Mouse (Mus musculus) neural tube, embryonic 14.5 days (tissue): ENCODE measurements at regions not wholly inside any gene's neighbourhood (a gene's known extent, or its start where the extent isn't known, plus 50 kb on each side); places are given as distances from the start of the nearest gene placed in this dataset.

Experiments
- ATAC-seq: fragments of 200-750 bp; cut with Nextera tagmentation; 2 replicates; pipeline ENCODE4 v1.8.0; 2017; ENCODE audit warnings: low read depth, mild to moderate bottlenecking, moderate TSS enrichment, moderate library complexity
- H3K27ac ChIP-seq: fragments of 300-500 bp; sonication (generic); 2 replicates; pipeline ENCODE4 v1.5.1; 2014; ENCODE audit warnings: low read depth, mild to moderate bottlenecking, control low read depth, low read length, moderate library complexity, mixed read lengths
- H3K27me3 ChIP-seq: fragments of 300-500 bp; sonication (generic); 2 replicates; pipeline ENCODE4 v1.6.1; 2014; ENCODE audit warnings: low read length; ENCODE audit not compliant: control insufficient read depth, insufficient read depth
- H3K36me3 ChIP-seq: fragments of 300-500 bp; sonication (generic); 2 replicates; pipeline ENCODE4 v1.6.1; 2014; ENCODE audit warnings: low read length, mixed read lengths; ENCODE audit not compliant: control insufficient read depth, insufficient read depth
- H3K4me1 ChIP-seq: fragments of 300-500 bp; sonication (generic); 2 replicates; pipeline ENCODE4 v1.6.1; 2014; ENCODE audit warnings: low read length; ENCODE audit not compliant: control insufficient read depth, insufficient read depth
- H3K4me2 ChIP-seq: fragments of 300-500 bp; sonication (generic); 2 replicates; pipeline ENCODE4 v1.6.1; 2014; ENCODE audit warnings: mild to moderate bottlenecking, low read depth, low read length, control low read depth
- H3K4me3 ChIP-seq: fragments of 300-500 bp; sonication (generic); 2 replicates; pipeline ENCODE4 v1.5.1; 2014; ENCODE audit warnings: low read depth, low read length, control low read depth, mixed read lengths
- H3K9ac ChIP-seq: fragments of 300-500 bp; sonication (generic); replicated peaks from 2 replicates; pipeline ENCODE4 v1.6.1; 2014; ENCODE audit warnings: low read depth, mild to moderate bottlenecking, control low read depth, low read length, mixed read lengths
- H3K9me3 ChIP-seq: fragments of 300-500 bp; sonication (generic); 2 replicates; pipeline ENCODE4 v1.6.1; 2016; ENCODE audit warnings: low read length; ENCODE audit not compliant: control insufficient read depth
- WGBS: fragments of 180-500 bp; shearing (Covaris S2); extraction: QIAGEN DNeasy Blood & Tissue Kit; methylation state at CpG from one replicate; pipeline ENCODE4 v1.1.7; 2014; 5-methylcytosine and 5-hydroxymethylcytosine counted together

GRCm38 (mm10) chr2:75400291-75400870 lies 258.7 kb upstream of the Hnrnpa3 start:
- Histone ChIP-seq H3K9me3 (no peaks in the 10 kb centered on the region), H3K4me1 (no peaks in the 10 kb centered on the region; the same call in 1 of the 2 replicates), H3K36me3 (no peaks in the 10 kb centered on the region), H3K9ac (no peak overlapping the region), H3K27ac (no peak overlapping the region), H3K27me3 (no peaks in the 10 kb centered on the region), H3K4me3 (no peak overlapping the region), H3K4me2 (no peak overlapping the region)
- WGBS, result 84% methylated on average over 7 of the region's 7 CpGs
- ATAC-seq, result no peak

GRCm38 (mm10) chr2:75403791-75404190 lies 255.3 kb upstream of the Hnrnpa3 start:
- H3K36me3 ChIP-seq, result no peaks in the 10 kb centered on the region
- H3K4me2 ChIP-seq, result no peak overlapping the region
- H3K27me3 ChIP-seq, result no peaks in the 10 kb centered on the region
- no peak overlapping the region for H3K9ac ChIP-seq
- no peak for ATAC-seq
- peaks cover 3% of the 10 kb centered on the region; the same call in 1 of the 2 replicates for H3K4me1 ChIP-seq
- H3K4me3 ChIP-seq, result no peak overlapping the region
- no peak overlapping the region for H3K27ac ChIP-seq
- WGBS, result 63% methylated on average over 8 of the region's 8 CpGs
- no peaks in the 10 kb centered on the region for H3K9me3 ChIP-seq

GRCm38 (mm10) chr2:75405524-75406214 lies 253.4 kb upstream of the Hnrnpa3 start:
- ATAC-seq, result no peak
- WGBS, result 71% methylated on average over 13 of the region's 13 CpGs

GRCm38 (mm10) chr2:75406721-75407455 lies 252.2 kb upstream of the Hnrnpa3 start:
- H3K36me3 ChIP-seq, result no peaks in the 10 kb centered on the region
- WGBS, result 41% methylated on average over 6 of the region's 6 CpGs
- peaks cover 3% of the 10 kb centered on the region; the same call in 1 of the 2 replicates for H3K4me1 ChIP-seq
- H3K27me3 ChIP-seq, result no peaks in the 10 kb centered on the region
- H3K27ac ChIP-seq, result no peak overlapping the region
- H3K4me3 ChIP-seq, result no peak overlapping the region
- ATAC-seq, result no peak
- H3K9ac ChIP-seq, result no peak overlapping the region
- no peaks in the 10 kb centered on the region for H3K9me3 ChIP-seq
- H3K4me2 ChIP-seq, result no peak overlapping the region

More at GRCm38 (mm10) chr2:75405524-75406214, 253.4 kb upstream of the Hnrnpa3 start:
- Histone ChIP-seq H3K4me1 (peaks cover 3% of the 10 kb centered on the region; the same call in 1 of the 2 replicates), H3K27ac (no peak overlapping the region), H3K36me3 (no peaks in the 10 kb centered on the region), H3K4me3 (no peak overlapping the region), H3K27me3 (no peaks in the 10 kb centered on the region), H3K9ac (no peak overlapping the region), H3K9me3 (no peaks in the 10 kb centered on the region), H3K4me2 (no peak overlapping the region)

- Histone ChIP-seq H3K4me2 (no peak overlapping the region), H3K9ac (no peak overlapping the region), H3K4me1 (peaks cover 3% of the 10 kb centered on the region; the same call in 1 of the 2 replicates), H3K4me3 (no peak overlapping the region), H3K27ac (no peak overlapping the region), H3K9me3 (no peaks in the 10 kb centered on the region), H3K27me3 (no peaks in the 10 kb centered on the region), H3K36me3 (no peaks in the 10 kb centered on the region)
- ATAC-seq, result no peak
- 72% methylated on average over 4 of the region's 4 CpGs for WGBS
Observed at GRCm38 (mm10) chr2:75407560-75407959, 251.5 kb upstream of the Hnrnpa3 start.

GRCm38 (mm10) chr2:75408016-75408415 lies 251.0 kb upstream of the Hnrnpa3 start:
- H3K9ac ChIP-seq, result no peak overlapping the region
- H3K9me3 ChIP-seq, result no peaks in the 10 kb centered on the region
- H3K36me3 ChIP-seq, result no peaks in the 10 kb centered on the region
- 94% methylated on average over 2 of the region's 2 CpGs for WGBS
- ATAC-seq, result no peak
- H3K27me3 ChIP-seq, result no peaks in the 10 kb centered on the region
- no peak overlapping the region for H3K27ac ChIP-seq
- no peak overlapping the region for H3K4me2 ChIP-seq
- H3K4me3 ChIP-seq, result no peak overlapping the region
- peaks cover 3% of the 10 kb centered on the region; the same call in 1 of the 2 replicates for H3K4me1 ChIP-seq

GRCm38 (mm10) chr2:75409806-75410205 lies 249.3 kb upstream of the Hnrnpa3 start:
- Histone ChIP-seq H3K36me3 (no peaks in the 10 kb centered on the region), H3K4me3 (no peak overlapping the region), H3K9ac (no peak overlapping the region), H3K9me3 (no peaks in the 10 kb centered on the region), H3K4me1 (peaks cover 3% of the 10 kb centered on the region; the same call in 1 of the 2 replicates), H3K27me3 (no peaks in the 10 kb centered on the region), H3K27ac (no peak overlapping the region), H3K4me2 (no peak overlapping the region)
- no peak for ATAC-seq
- 89% methylated on average over 7 of the region's 7 CpGs for WGBS

- H3K4me2 ChIP-seq, result no peak overlapping the region
Observed at GRCm38 (mm10) chr2:75412735-75413134, 246.3 kb upstream of the Hnrnpa3 start.

GRCm38 (mm10) chr2:75418689-75419088 lies 240.4 kb upstream of the Hnrnpa3 start:
- ATAC-seq, result no peak
- 74% methylated on average over 2 of the region's 2 CpGs for WGBS

More at GRCm38 (mm10) chr2:75412735-75413134, 246.3 kb upstream of the Hnrnpa3 start:
- H3K4me3 ChIP-seq, result no peak overlapping the region
- ATAC-seq, result no peak
- H3K36me3 ChIP-seq, result no peaks in the 10 kb centered on the region
- no peak overlapping the region for H3K27ac ChIP-seq
- H3K4me1 ChIP-seq, result no peaks in the 10 kb centered on the region
- no peaks in the 10 kb centered on the region for H3K9me3 ChIP-seq
- WGBS, result 88% methylated on average over 5 of the region's 5 CpGs
- H3K27me3 ChIP-seq, result no peaks in the 10 kb centered on the region
- no peak overlapping the region for H3K9ac ChIP-seq

More at GRCm38 (mm10) chr2:75418689-75419088, 240.4 kb upstream of the Hnrnpa3 start:
- Histone ChIP-seq H3K27ac (no peak overlapping the region), H3K4me3 (no peak overlapping the region), H3K27me3 (no peaks in the 10 kb centered on the region), H3K4me2 (no peak overlapping the region), H3K9me3 (no peaks in the 10 kb centered on the region), H3K9ac (no peak overlapping the region), H3K36me3 (no peaks in the 10 kb centered on the region), H3K4me1 (peaks cover 13% of the 10 kb centered on the region)
